ENCODE assay signal across 8 mouse cellular contexts in the genomic region with DNA sequence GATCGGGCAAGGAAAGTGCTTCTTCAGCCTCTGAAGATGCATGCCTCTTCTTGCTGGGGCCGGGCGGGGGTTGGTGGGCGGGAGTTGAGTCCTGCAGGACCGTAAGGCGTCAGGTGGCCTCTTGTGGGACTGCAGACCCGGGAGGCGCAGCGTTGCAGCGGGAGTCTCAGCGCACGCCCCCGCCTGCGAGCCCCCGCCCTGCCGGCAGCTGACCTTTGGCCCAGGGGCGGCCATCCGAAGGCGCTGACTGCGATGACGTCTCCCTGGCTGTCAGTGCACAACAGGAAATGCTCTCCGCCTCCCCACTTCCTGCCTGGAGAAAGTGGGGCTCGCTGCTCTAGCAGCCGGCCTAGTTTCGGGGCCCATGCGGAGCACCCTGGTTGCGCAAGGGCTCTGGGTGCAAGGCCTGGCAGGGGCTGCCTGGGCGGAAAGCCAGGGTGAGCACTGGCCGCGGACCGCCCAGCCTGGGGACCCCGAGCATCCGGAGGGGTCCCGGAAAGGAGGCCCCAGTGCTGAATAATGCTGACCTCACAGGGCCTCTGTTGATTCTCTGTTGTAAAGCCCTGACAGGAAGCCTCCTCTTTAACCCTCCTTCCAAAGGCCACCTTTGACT. TPM values are rescaled to one million over a fixed set of nuclear protein-coding genes. Genes with fewer than 3 reads are reported as not detected.
DNase-seq lines count a peak whose midpoint lies in the region; ATAC-seq and TF ChIP-seq lines count a peak whose summit lies in the region.

No protein-coding gene starts in this region.

- TF ChIP-seq EP300 in heart, adult 2 months (IDR thresholded peaks at IDR 0.05; ENCODE audit: insufficient read depth, low read depth, low read length): peak; percentile 69

- DNase-seq in adrenal gland, postnatal 14 days: peak; percentile 91
- DNase-seq in embryonic facial prominence, embryonic 11.5 days (ENCODE audit: low spot score): peak; percentile 64
- DNase-seq in heart, adult 2 months: peak; percentile 89 to 92
- DNase-seq in kidney, adult 2 months: peak; percentile 92
- DNase-seq in midbrain, embryonic 14.5 days: peak; percentile 78

- H3K9me3 ChIP-seq in embryonic facial prominence, embryonic 11.5 days (replicated peaks; ENCODE audit: control insufficient read depth, low read length): no peaks in the 10 kb centered on the region
- no peaks in the 10 kb centered on the region for H3K9me3 ChIP-seq in limb, embryonic 13.5 days
- H3K9me3 ChIP-seq in midbrain, embryonic 14.5 days (ENCODE audit: control insufficient read depth, low read length): no peaks in the 10 kb centered on the region

- intact Hi-C loops in heart, adult 2 months (cut with DNase I): loop anchor here (2.0 kb wide), 1 partner anchor 16 kb away; a partner anchor contains a TSS

- H3K4me3 ChIP-seq in embryonic facial prominence, embryonic 11.5 days (ENCODE audit: low read depth, low read length): peak overlapping the region; percentile 55
- H3K4me3 ChIP-seq in heart, adult 2 months: peak overlapping the region; percentile 51
- H3K4me3 ChIP-seq in kidney, adult 2 months (ENCODE audit: insufficient read depth, low read depth, low read length): peak overlapping the region; percentile 95
- H3K4me3 ChIP-seq in limb, embryonic 13.5 days: peak overlapping the region; percentile 56
- peak overlapping the region; percentile 58 for H3K4me3 ChIP-seq in midbrain, embryonic 14.5 days (replicated peaks; ENCODE audit: low read depth, low read length)
- peak overlapping the region; percentile 80 for H3K4me3 ChIP-seq in small intestine, adult 2 months (ENCODE audit: low read depth, low read length)

- peak; percentile 65 for TF ChIP-seq POLR2A in heart, adult 2 months (IDR thresholded peaks at IDR 0.05; ENCODE audit: insufficient read depth, low read depth, low read length)
- no peak for TF ChIP-seq POLR2A in kidney, adult 2 months (IDR thresholded peaks at IDR 0.05; ENCODE audit: low read depth, low read length)
- TF ChIP-seq POLR2A in small intestine, adult 2 months (IDR thresholded peaks at IDR 0.05; ENCODE audit: low read depth, low read length): peak; percentile 56; the same call in 1 of the 2 replicates

- no peak overlapping the region for H3K27ac ChIP-seq in embryonic facial prominence, embryonic 11.5 days (replicated peaks; ENCODE audit: low read depth, low read length)
- H3K27ac ChIP-seq in heart, adult 2 months: peak overlapping the region; percentile 97
- H3K27ac ChIP-seq in kidney, adult 2 months (ENCODE audit: insufficient read depth, low read depth, low read length): peak overlapping the region; percentile 99
- peak overlapping the region; percentile 48; the same call in 1 of the 2 replicates for H3K27ac ChIP-seq in limb, embryonic 13.5 days
- peak overlapping the region; percentile 84 for H3K27ac ChIP-seq in midbrain, embryonic 14.5 days (replicated peaks; ENCODE audit: low read depth, low read length)
- peak overlapping the region; percentile 96 for H3K27ac ChIP-seq in small intestine, adult 2 months (ENCODE audit: insufficient read depth, low read depth, low read length)

- WGBS in embryonic facial prominence, embryonic 11.5 days: 2% methylated on average over 34 of the region's 34 CpGs
- WGBS in heart, adult 2 months: 1% methylated on average over 34 of the region's 34 CpGs
- WGBS in kidney, adult 2 months: 3% methylated on average over 34 of the region's 34 CpGs
- 3% methylated on average over 34 of the region's 34 CpGs for WGBS in limb, embryonic 13.5 days
- WGBS in midbrain, embryonic 14.5 days: under 1% methylated on average over 34 of the region's 34 CpGs
- 1% methylated on average over 34 of the region's 34 CpGs for WGBS in small intestine, adult 2 months

- no peaks in the 10 kb centered on the region; the same call in 1 of the 2 replicates for H3K4me1 ChIP-seq in embryonic facial prominence, embryonic 11.5 days (ENCODE audit: control insufficient read depth, insufficient read depth, low read length)
- peaks cover 14% of the 10 kb centered on the region for H3K4me1 ChIP-seq in heart, adult 2 months (ENCODE audit: control insufficient read depth, insufficient read depth, low read length)
- H3K4me1 ChIP-seq in kidney, adult 2 months (ENCODE audit: control insufficient read depth, insufficient read depth, low read length): peaks cover 5% of the 10 kb centered on the region; the same call in 1 of the 2 replicates
- H3K4me1 ChIP-seq in limb, embryonic 13.5 days: peaks cover 10% of the 10 kb centered on the region
- H3K4me1 ChIP-seq in midbrain, embryonic 14.5 days (ENCODE audit: control insufficient read depth, insufficient read depth, low read length): peaks cover 10% of the 10 kb centered on the region; the same call in 1 of the 2 replicates
- peaks cover 10% of the 10 kb centered on the region; the same call in 1 of the 2 replicates for H3K4me1 ChIP-seq in small intestine, adult 2 months (ENCODE audit: control insufficient read depth, insufficient read depth, insufficient read length, low read length)

- peak; percentile 68 for ATAC-seq in embryonic facial prominence, embryonic 11.5 days (replicated peaks; ENCODE audit: insufficient number of reproducible peaks, low FRiP score, low TSS enrichment, low read depth)
- ATAC-seq in limb, embryonic 13.5 days (ENCODE audit: low FRiP score, low read depth): peak; percentile 59
- peak; percentile 86 for ATAC-seq in midbrain, embryonic 14.5 days (ENCODE audit: low FRiP score, low TSS enrichment)
- ATAC-seq in erythroid progenitor cell, adult 5-6 weeks (replicated peaks; ENCODE audit: low FRiP score, poor library complexity, severe bottlenecking): no peak; the same call in 1 of the 2 replicates

- peak overlapping the region; percentile 75 for H3K9ac ChIP-seq in embryonic facial prominence, embryonic 11.5 days (replicated peaks; ENCODE audit: low read length)
- peak overlapping the region; percentile 77 for H3K9ac ChIP-seq in heart, adult 2 months (ENCODE audit: low read depth, low read length)
- H3K9ac ChIP-seq in limb, embryonic 13.5 days: peak overlapping the region; percentile 69
- peak overlapping the region; percentile 81 for H3K9ac ChIP-seq in midbrain, embryonic 14.5 days (replicated peaks; ENCODE audit: low read length)

- peaks cover 7% of the 10 kb centered on the region for H3K79me2 ChIP-seq in heart, adult 2 months (replicated peaks; ENCODE audit: control insufficient read depth, insufficient read depth, low read length)

- H3K36me3 ChIP-seq in embryonic facial prominence, embryonic 11.5 days (replicated peaks; ENCODE audit: control insufficient read depth, insufficient read depth, low read depth, low read length): no peaks in the 10 kb centered on the region
- H3K36me3 ChIP-seq in heart, adult 2 months (ENCODE audit: control insufficient read depth, insufficient read depth, low read length): peaks cover 26% of the 10 kb centered on the region
- H3K36me3 ChIP-seq in kidney, adult 2 months (ENCODE audit: control insufficient read depth, insufficient read depth, low read length): no peaks in the 10 kb centered on the region
- H3K36me3 ChIP-seq in limb, embryonic 13.5 days: no peaks in the 10 kb centered on the region
- no peaks in the 10 kb centered on the region for H3K36me3 ChIP-seq in midbrain, embryonic 14.5 days (ENCODE audit: control insufficient read depth, insufficient read depth, low read length)
- H3K36me3 ChIP-seq in small intestine, adult 2 months (ENCODE audit: control insufficient read depth, insufficient read depth, low read length): no peaks in the 10 kb centered on the region

- no peaks in the 10 kb centered on the region for H3K27me3 ChIP-seq in embryonic facial prominence, embryonic 11.5 days (ENCODE audit: control insufficient read depth, insufficient read depth, low read length)
- H3K27me3 ChIP-seq in heart, adult 2 months (ENCODE audit: control insufficient read depth, insufficient read depth, low read length): no peaks in the 10 kb centered on the region
- no peaks in the 10 kb centered on the region for H3K27me3 ChIP-seq in kidney, adult 2 months (replicated peaks; ENCODE audit: control insufficient read depth, insufficient read depth, low read length)
- H3K27me3 ChIP-seq in limb, embryonic 13.5 days: no peaks in the 10 kb centered on the region; the same call in 1 of the 2 replicates
- no peaks in the 10 kb centered on the region for H3K27me3 ChIP-seq in midbrain, embryonic 14.5 days (ENCODE audit: control insufficient read depth, insufficient read depth, low read length)
- no peaks in the 10 kb centered on the region for H3K27me3 ChIP-seq in small intestine, adult 2 months (ENCODE audit: control insufficient read depth, insufficient read depth, low read length)

- TF ChIP-seq CTCF in heart, adult 2 months (IDR thresholded peaks at IDR 0.05): peak; percentile 18; the same call in 1 of the 2 replicates
- no peak for TF ChIP-seq CTCF in kidney, adult 2 months (conservative IDR thresholded peaks at IDR 0.05; ENCODE audit: insufficient read depth, insufficient read length, low read depth, low read length)
- TF ChIP-seq CTCF in small intestine, adult 2 months (IDR thresholded peaks at IDR 0.05; ENCODE audit: extremely low read depth, insufficient read length, insufficient replicate concordance, low read depth, low read length): no peak

- peak overlapping the region; percentile 89 for H3K4me2 ChIP-seq in embryonic facial prominence, embryonic 11.5 days (ENCODE audit: low read depth, low read length)
- H3K4me2 ChIP-seq in limb, embryonic 13.5 days (replicated peaks): peak overlapping the region; percentile 79
- peak overlapping the region; percentile 82 for H3K4me2 ChIP-seq in midbrain, embryonic 14.5 days (ENCODE audit: low read length)

RNA-seq across cellular contexts. Expression of a gene that starts 17.0 kb away (rescaled TPM):
- 27.2 and 31.2 TPM in 2 replicates for total RNA-seq in adrenal gland, postnatal 14 days (2021)
- polyA plus RNA-seq in embryonic facial prominence, embryonic 11.5 days (2014; fragmentation: Nextera tagmentation; extraction: Ambion mirVana): 4.4 and 5.1 TPM in 2 replicates
- total RNA-seq in heart, adult 2 months (2021): 10 to 100 TPM; 20.9 to 22.6 TPM
- polyA plus RNA-seq in heart, adult 2 months (2012; rRNA removed): 5.3 and 10.3 TPM in 2 replicates
- 4.9 and 5.1 TPM in 2 replicates for polyA plus RNA-seq in kidney, adult 2 months (2012; rRNA removed)
- polyA plus RNA-seq in limb, embryonic 13.5 days (2015; fragmentation: Nextera tagmentation; extraction: Ambion mirVana): 5.5 and 6.5 TPM in 2 replicates
- 12.8 TPM in 2 replicates for polyA plus RNA-seq in midbrain, embryonic 14.5 days (2014; fragmentation: Nextera tagmentation; extraction: Ambion mirVana)
- 2.0 and 4.2 TPM in 2 replicates for polyA plus RNA-seq in small intestine, adult 2 months (2012; rRNA removed)
- 4.3 and 4.6 TPM in 2 replicates for total RNA-seq in erythroid progenitor cell, adult 5-6 weeks (2015; ENCODE audit: low replicate concordance)
- 1.3 and 1.5 TPM in 2 replicates for total RNA-seq in erythroid progenitor cell, adult 5-6 weeks (2017; ENCODE audit: low replicate concordance)
